Mouse (Mus musculus): ENCODE data around the gene Gm10964. TPM values are rescaled to one million over a fixed set of nuclear protein-coding genes. Genes with fewer than 3 reads are reported as not detected.

The Gm10964 gene
- polyA plus RNA-seq, 1 experiment from 2014 or later = not detected

DNA sequence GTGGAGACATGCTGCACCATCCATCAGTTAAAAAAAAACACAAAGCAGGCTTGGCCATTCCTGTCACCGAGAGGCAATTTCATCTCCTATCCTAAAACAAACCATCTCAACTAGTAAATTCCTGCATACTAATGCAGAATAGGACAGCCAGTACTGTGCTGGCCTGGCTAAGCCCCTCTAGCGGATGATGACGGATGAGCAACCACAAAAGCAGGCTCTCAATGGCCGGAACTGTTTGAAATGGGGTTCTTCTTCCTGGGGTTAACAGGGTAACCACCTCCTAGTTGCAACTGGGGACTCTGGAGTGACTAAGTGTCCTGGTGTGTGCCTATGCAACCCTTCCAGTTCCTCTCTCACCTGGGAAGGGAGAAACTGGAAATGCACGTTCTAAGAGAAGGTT lies 1.2 kb downstream of the Gm10964 start:
- H3K4me2 ChIP-seq (ENCODE audit: low read depth, low read length, severe bottlenecking) = no peak overlapping the region
- H3K4me1 ChIP-seq (replicated peaks; ENCODE audit: control insufficient read depth, insufficient read depth, low read length) = peaks cover 11% of the 10 kb centered on the region; the same call in 1 of the 2 replicates
- 26% methylated on average over 5 of the region's 5 CpGs for WGBS
- H3K9me3 ChIP-seq (ENCODE audit: control insufficient read depth, low read length) = no peaks in the 10 kb centered on the region
- H3K4me3 ChIP-seq (ENCODE audit: low read depth, low read length) = no peak overlapping the region
- no peak overlapping the region for H3K9ac ChIP-seq (ENCODE audit: low read length)
- DNase-seq (ENCODE audit: low spot score) (no peak), ATAC-seq (replicated peaks; ENCODE audit: low FRiP score) (no peak)
- H3K36me3 ChIP-seq (ENCODE audit: control insufficient read depth, insufficient read depth, low read length) = peaks cover 3% of the 10 kb centered on the region; the same call in 1 of the 2 replicates
- no peaks in the 10 kb centered on the region for H3K27me3 ChIP-seq (ENCODE audit: control insufficient read depth, insufficient read depth, low read length)
- no peak overlapping the region for H3K27ac ChIP-seq (ENCODE audit: low read depth, low read length)

DNA sequence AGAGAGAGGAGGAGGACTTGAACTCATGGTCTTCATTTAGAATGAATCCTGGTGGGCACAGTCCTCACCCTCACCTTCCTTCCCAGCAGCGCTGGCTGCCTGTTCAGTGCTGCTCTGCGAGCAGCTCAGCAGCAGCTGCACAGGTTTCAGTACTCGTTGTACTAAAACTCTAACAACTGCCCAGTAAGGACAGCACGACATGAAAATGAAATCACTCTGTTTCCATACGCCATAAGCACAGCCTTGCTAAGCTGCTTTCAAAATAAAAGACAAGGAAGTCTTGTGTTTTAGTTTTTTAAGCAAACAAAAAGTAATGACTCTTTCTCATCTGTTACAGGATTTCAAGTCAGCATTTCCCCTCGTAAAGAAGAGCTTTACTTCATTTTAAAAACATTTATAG lies 4.0 kb downstream of the Gm10964 start:
- Histone ChIP-seq H3K27me3 (ENCODE audit: control insufficient read depth, insufficient read depth, low read length) (no peaks in the 10 kb centered on the region), H3K27ac (ENCODE audit: low read depth, low read length) (no peak overlapping the region), H3K9me3 (ENCODE audit: control insufficient read depth, low read length) (no peaks in the 10 kb centered on the region), H3K4me2 (ENCODE audit: low read depth, low read length, severe bottlenecking) (no peak overlapping the region), H3K36me3 (ENCODE audit: control insufficient read depth, insufficient read depth, low read length) (peaks cover 3% of the 10 kb centered on the region; the same call in 1 of the 2 replicates), H3K9ac (ENCODE audit: low read length) (no peak overlapping the region), H3K4me3 (ENCODE audit: low read depth, low read length) (no peak overlapping the region), H3K4me1 (replicated peaks; ENCODE audit: control insufficient read depth, insufficient read depth, low read length) (no peaks in the 10 kb centered on the region)
- DNase-seq (ENCODE audit: low spot score) (no peak), ATAC-seq (replicated peaks; ENCODE audit: low FRiP score) (no peak)
- 91% methylated on average over 6 of the region's 6 CpGs for WGBS

DNA sequence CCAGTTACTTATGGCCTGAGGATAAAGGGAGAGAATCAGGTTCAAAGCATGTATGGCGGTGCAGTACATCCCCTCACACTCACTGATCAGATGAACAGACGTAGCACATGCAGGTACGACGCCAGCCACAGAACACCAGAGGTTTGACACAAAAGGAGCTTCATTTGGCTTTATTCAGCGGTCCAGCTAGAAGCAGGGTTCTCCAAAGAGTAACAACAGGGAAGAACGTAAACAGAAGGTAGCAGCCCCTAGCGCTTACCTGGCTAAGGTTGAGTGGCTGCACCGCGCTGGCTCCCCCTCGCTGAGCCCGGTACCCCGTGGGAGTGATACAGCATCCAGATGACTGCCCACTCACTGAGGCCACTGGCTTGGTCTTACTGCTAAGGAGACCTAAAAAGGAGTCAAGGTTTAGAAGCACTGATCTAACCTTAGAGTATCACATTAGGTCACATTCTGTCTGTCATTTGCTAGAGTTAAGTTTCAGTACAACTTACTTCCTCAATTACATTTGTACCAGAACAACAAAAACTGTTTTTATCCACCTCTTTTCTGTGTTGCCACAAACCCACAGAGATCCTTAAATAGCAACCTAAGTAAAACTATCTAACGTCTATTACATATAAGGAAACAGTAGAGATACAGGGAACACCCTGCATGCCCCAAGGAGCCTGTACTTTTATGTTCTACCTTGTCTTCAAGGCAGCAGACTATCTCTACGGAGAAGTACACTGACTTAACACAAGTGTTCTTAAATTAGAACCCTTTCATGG lies 6.0 kb downstream of the Gm10964 start:
- H3K36me3 ChIP-seq (ENCODE audit: control insufficient read depth, insufficient read depth, low read length) = peaks cover 5% of the 10 kb centered on the region; the same call in 1 of the 2 replicates
- H3K4me1 ChIP-seq (replicated peaks; ENCODE audit: control insufficient read depth, insufficient read depth, low read length) = no peaks in the 10 kb centered on the region
- no peak overlapping the region for H3K9ac ChIP-seq (ENCODE audit: low read length)
- ATAC-seq (replicated peaks; ENCODE audit: low FRiP score) (no peak), DNase-seq (ENCODE audit: low spot score) (no peak)
- no peaks in the 10 kb centered on the region for H3K9me3 ChIP-seq (ENCODE audit: control insufficient read depth, low read length)
- no peak overlapping the region for H3K27ac ChIP-seq (ENCODE audit: low read depth, low read length)
- H3K4me3 ChIP-seq (ENCODE audit: low read depth, low read length) = no peak overlapping the region
- no peak overlapping the region for H3K4me2 ChIP-seq (ENCODE audit: low read depth, low read length, severe bottlenecking)
- no peaks in the 10 kb centered on the region for H3K27me3 ChIP-seq (ENCODE audit: control insufficient read depth, insufficient read depth, low read length)
- 94% methylated on average over 14 of the region's 14 CpGs for WGBS

DNA sequence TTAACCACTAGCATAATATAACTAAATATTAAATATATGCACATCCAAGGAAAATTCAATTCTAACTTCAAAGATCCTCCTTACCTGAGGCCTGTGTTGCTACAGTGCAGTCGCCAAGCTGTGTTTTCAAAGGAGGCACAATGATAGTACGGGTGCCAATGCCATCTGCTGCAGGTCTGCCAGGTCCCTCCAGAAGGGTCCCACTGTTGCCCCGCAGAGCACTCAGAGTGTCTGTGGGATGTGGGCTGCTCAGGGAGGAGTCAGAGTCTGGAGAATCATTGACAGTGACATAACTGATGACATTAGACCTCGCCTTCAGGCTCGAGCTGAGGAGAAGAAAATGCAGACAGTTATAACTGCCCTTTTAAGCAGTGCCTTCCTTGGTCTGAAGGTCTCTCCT lies 7.5 kb downstream of the Gm10964 start:
- Histone ChIP-seq H3K27me3 (ENCODE audit: control insufficient read depth, insufficient read depth, low read length) (no peaks in the 10 kb centered on the region), H3K4me2 (ENCODE audit: low read depth, low read length, severe bottlenecking) (no peak overlapping the region), H3K36me3 (ENCODE audit: control insufficient read depth, insufficient read depth, low read length) (peaks cover 5% of the 10 kb centered on the region; the same call in 1 of the 2 replicates), H3K4me3 (ENCODE audit: low read depth, low read length) (no peak overlapping the region), H3K9ac (ENCODE audit: low read length) (no peak overlapping the region), H3K9me3 (ENCODE audit: control insufficient read depth, low read length) (no peaks in the 10 kb centered on the region), H3K4me1 (replicated peaks; ENCODE audit: control insufficient read depth, insufficient read depth, low read length) (no peaks in the 10 kb centered on the region), H3K27ac (ENCODE audit: low read depth, low read length) (no peak overlapping the region)
- WGBS = 90% methylated on average over 5 of the region's 5 CpGs
- ATAC-seq (replicated peaks; ENCODE audit: low FRiP score) = no peak
- no peak for DNase-seq (ENCODE audit: low spot score)

DNA sequence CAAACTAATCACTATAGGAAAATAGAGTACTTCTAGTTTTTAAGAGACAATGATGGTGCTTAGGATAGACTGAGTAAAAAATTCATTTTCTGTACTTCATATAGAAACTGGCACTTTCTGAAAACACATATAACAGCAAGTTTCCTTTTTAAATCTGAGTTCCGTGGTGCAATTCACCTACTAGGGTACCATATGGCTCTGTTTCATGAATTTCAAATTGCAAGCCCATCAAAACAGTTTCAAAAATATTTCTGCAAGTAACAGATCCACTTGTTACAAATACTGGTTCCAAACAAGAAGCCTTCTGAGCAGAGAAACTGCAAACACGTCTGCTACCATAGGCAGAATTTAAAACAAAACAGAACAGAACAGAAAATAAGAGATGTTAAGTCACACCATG lies 12.4 kb downstream of the Gm10964 start:
- Histone ChIP-seq H3K27ac (ENCODE audit: low read depth, low read length) (no peak overlapping the region), H3K4me3 (ENCODE audit: low read depth, low read length) (no peak overlapping the region), H3K9me3 (ENCODE audit: control insufficient read depth, low read length) (no peaks in the 10 kb centered on the region), H3K27me3 (ENCODE audit: control insufficient read depth, insufficient read depth, low read length) (no peaks in the 10 kb centered on the region), H3K4me2 (ENCODE audit: low read depth, low read length, severe bottlenecking) (no peak overlapping the region), H3K4me1 (replicated peaks; ENCODE audit: control insufficient read depth, insufficient read depth, low read length) (no peaks in the 10 kb centered on the region), H3K9ac (ENCODE audit: low read length) (no peak overlapping the region), H3K36me3 (ENCODE audit: control insufficient read depth, insufficient read depth, low read length) (peaks cover 3% of the 10 kb centered on the region)
- 86% methylated on average over 2 of the region's 2 CpGs for WGBS
- ATAC-seq (replicated peaks; ENCODE audit: low FRiP score) (no peak), DNase-seq (ENCODE audit: low spot score) (no peak)

DNA sequence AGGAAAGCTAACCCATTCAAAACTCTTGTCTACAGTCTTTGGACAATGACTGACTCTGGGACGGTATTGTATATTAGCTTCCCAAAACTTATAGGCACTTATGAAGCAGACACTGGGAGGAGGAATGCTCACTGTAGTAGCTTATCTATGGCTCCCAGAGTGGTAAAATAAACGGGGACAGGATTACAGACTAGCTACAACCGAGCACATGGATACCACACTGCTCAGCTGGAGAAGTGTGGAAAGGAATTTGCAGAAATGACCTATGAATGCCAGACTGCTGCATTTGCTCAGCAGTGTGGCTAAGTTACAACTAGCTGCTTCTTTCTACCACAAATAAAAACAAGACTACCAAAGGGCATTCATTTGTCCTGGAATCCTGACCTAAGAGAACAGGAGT lies 16.2 kb downstream of the Gm10964 start:
- no peaks in the 10 kb centered on the region for H3K9me3 ChIP-seq (ENCODE audit: control insufficient read depth, low read length)
- H3K36me3 ChIP-seq (ENCODE audit: control insufficient read depth, insufficient read depth, low read length) = peaks cover 3% of the 10 kb centered on the region
- no peak overlapping the region for H3K4me3 ChIP-seq (ENCODE audit: low read depth, low read length)
- no peaks in the 10 kb centered on the region for H3K4me1 ChIP-seq (replicated peaks; ENCODE audit: control insufficient read depth, insufficient read depth, low read length)
- no peak overlapping the region for H3K9ac ChIP-seq (ENCODE audit: low read length)
- no peak overlapping the region for H3K4me2 ChIP-seq (ENCODE audit: low read depth, low read length, severe bottlenecking)
- DNase-seq (ENCODE audit: low spot score) = no peak
- 84% methylated on average over 3 of the region's 3 CpGs for WGBS
- ATAC-seq (replicated peaks; ENCODE audit: low FRiP score) = no peak
- H3K27ac ChIP-seq (ENCODE audit: low read depth, low read length) = no peak overlapping the region
- H3K27me3 ChIP-seq (ENCODE audit: control insufficient read depth, insufficient read depth, low read length) = no peaks in the 10 kb centered on the region

DNA sequence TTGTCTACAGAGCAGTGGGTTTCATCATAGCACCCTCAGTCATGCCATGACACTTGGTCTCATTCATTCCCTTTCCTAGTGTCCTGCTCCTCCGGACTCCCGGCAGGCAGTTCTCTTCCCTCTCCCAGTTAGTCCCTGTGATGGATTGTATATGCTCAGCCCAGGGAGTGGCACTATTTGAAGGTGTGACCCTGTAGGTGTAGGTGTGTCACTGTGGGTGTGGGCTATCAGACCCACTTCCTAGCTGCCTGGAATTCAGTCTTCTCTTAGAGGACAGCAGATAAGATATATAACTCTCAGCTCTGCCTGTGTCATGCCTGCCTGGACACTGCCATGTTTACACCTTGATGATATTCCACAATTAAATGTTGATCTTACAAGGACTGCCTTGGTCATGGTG lies 17.8 kb downstream of the Gm10964 start:
- no peak overlapping the region for H3K4me3 ChIP-seq (ENCODE audit: low read depth, low read length)
- no peak overlapping the region for H3K27ac ChIP-seq (ENCODE audit: low read depth, low read length)
- no peak for DNase-seq (ENCODE audit: low spot score)
- H3K4me1 ChIP-seq (replicated peaks; ENCODE audit: control insufficient read depth, insufficient read depth, low read length) = no peaks in the 10 kb centered on the region
- ATAC-seq (replicated peaks; ENCODE audit: low FRiP score) = no peak
- no peak overlapping the region for H3K9ac ChIP-seq (ENCODE audit: low read length)
- H3K4me2 ChIP-seq (ENCODE audit: low read depth, low read length, severe bottlenecking) = no peak overlapping the region
- 97% methylated on average over 2 of the region's 2 CpGs for whole genome bisulfite sequencing
- peaks cover 3% of the 10 kb centered on the region for H3K36me3 ChIP-seq (ENCODE audit: control insufficient read depth, insufficient read depth, low read length)
- no peaks in the 10 kb centered on the region for H3K9me3 ChIP-seq (ENCODE audit: control insufficient read depth, low read length)
- H3K27me3 ChIP-seq (ENCODE audit: control insufficient read depth, insufficient read depth, low read length) = no peaks in the 10 kb centered on the region

DNA sequence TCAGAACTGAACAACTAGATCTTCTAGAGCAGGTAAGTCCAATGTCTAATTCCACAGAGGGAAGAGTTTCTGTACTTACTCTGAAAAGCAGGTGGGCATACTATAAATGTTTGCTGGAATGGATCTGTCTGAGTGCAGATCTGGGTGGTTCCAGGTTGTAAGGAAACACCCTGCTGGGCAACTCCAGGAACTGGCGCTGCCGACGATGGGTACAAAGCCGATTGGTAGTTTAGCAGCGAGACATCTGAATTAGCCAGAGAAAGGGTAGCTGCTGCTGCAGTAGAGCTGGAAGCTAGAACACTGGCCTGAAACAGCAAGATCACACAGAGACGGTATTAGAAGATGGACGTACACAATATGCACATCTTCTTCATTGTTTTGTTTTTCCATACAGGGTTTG lies 19.3 kb downstream of the Gm10964 start:
- Histone ChIP-seq H3K36me3 (ENCODE audit: control insufficient read depth, insufficient read depth, low read length) (peaks cover 3% of the 10 kb centered on the region), H3K4me2 (ENCODE audit: low read depth, low read length, severe bottlenecking) (no peak overlapping the region), H3K9ac (ENCODE audit: low read length) (no peak overlapping the region), H3K4me1 (replicated peaks; ENCODE audit: control insufficient read depth, insufficient read depth, low read length) (no peaks in the 10 kb centered on the region), H3K4me3 (ENCODE audit: low read depth, low read length) (no peak overlapping the region), H3K27me3 (ENCODE audit: control insufficient read depth, insufficient read depth, low read length) (no peaks in the 10 kb centered on the region), H3K27ac (ENCODE audit: low read depth, low read length) (no peak overlapping the region), H3K9me3 (ENCODE audit: control insufficient read depth, low read length) (no peaks in the 10 kb centered on the region)
- ATAC-seq (replicated peaks; ENCODE audit: low FRiP score) (no peak), DNase-seq (ENCODE audit: low spot score) (no peak)
- 89% methylated on average over 7 of the region's 7 CpGs for WGBS

All from forebrain, embryonic 11.5 days (tissue).